Mouse (Mus musculus): Measurements from ENCODE around the gene Nup210.
"Not testable (repeated sequence)": the region's sequence is repeated elsewhere in the genome, so short reads cannot be mapped to it uniquely, and the experiment has no call there.

The Nup210 gene

GRCm38 (mm10) chr6:91103421-91103820 lies 13.2 kb downstream of the Nup210 start:
- not testable (repeated sequence) for DNase-seq

DNA sequence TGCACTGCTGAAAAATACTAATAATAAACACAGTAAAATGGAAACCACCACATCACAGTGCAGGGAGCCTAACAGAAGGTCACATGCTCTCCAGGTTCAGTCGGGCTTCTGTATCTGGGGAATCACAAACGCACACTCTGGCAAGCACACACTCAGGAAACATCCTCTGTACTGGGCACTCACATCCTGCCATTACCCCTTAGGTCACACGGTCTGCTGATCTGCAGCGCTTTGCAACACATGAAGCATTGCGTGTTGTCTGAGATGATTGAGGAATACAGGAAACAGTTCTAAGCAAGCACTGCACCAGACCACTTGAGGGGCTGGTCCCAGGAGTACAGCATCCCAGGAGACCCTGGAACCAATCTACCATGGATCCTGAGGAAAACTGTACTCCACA lies 16.0 kb downstream of the Nup210 start:
- DNase-seq, result no peak

DNA sequence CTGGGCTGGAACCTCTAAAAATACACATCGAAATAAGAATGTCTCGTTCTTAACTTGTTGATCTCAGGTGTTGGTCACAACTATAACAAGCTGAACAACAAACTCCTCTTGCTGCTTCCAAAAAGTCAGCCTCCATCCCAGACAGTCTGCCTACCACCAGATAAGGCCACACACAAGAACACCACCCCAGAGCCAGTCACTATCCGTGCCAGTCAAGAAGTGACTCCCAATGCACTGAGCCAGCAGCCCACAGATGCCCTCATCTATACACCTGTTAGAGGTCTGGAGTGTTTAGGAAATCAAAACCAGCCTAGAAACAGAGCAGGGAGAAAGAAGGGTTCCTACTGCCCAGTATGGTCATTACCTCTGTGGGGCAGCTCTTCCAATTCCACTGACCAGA lies 18.8 kb downstream of the Nup210 start:
- no peak for DNase-seq

GRCm38 (mm10) chr6:91095072-91095601 lies 21.5 kb downstream of the Nup210 start:
- no peak for DNase-seq

- DNase-seq, result no peak
Measured at GRCm38 (mm10) chr6:91092216-91092899, 24.3 kb downstream of the Nup210 start.

DNA sequence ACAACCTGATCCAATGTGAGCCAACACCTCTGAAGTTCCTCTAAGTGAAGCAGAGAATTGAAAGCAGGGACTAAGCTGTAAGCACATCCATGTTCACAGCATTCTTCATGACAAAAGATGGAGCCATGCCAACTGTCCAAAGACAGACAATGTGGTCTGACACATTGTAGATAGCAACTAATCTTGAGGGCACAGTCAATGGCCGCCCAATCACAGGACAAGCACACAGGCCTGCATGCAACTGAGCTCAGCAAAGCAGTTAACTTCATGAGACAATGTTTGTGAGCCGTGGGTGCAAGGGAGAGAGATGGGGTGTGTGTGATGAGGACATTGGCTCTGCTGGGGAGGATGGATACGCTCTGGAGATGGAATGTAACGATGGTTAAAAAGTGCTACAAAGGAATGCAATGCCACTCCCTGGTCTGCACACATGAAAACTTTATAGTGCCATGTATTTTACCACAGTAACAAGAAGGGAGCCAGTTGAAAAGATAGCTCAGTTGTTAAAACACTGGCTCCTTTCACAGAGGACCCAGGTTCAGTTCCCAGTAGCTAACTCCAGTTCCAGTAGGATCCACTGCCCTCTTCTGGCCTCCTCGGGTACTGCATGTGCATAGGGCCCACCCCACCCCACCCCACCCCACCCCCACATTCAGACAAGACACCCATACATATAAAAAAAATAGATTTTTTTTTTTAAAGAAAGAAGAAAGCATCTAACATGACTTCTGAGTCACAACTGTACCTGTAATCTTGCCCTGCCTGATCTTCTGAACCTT lies 31.3 kb downstream of the Nup210 start:
- peak; percentile 44 for DNase-seq

GRCm38 (mm10) chr6:91080033-91080432 lies 36.6 kb downstream of the Nup210 start:
- DNase-seq, result no peak

GRCm38 (mm10) chr6:91076249-91076648 lies 40.4 kb downstream of the Nup210 start:
- peak; percentile 3 for DNase-seq

DNA sequence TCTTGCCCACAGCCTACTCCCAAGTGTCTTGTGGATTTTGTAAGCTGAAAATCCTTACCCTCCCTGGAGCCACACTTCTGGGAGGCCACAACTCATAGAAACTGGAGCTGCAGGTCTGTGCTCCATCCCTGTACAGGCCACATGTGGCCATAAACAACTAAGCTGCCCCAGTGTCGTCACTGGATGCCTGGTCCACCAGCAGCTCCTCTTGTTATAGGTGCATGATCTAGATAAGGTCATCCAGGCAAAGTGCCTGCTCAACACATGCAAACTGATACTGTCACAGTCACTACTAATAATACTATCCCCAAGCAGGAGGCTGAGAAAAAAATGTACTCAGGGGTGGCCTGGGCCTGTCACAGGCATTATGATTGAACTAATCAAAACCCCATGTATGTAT lies 48.1 kb downstream of the Nup210 start:
- DNase-seq, result no peak

- DNase-seq, result no peak
Measured at GRCm38 (mm10) chr6:91067048-91067447, 49.6 kb downstream of the Nup210 start.

DNA sequence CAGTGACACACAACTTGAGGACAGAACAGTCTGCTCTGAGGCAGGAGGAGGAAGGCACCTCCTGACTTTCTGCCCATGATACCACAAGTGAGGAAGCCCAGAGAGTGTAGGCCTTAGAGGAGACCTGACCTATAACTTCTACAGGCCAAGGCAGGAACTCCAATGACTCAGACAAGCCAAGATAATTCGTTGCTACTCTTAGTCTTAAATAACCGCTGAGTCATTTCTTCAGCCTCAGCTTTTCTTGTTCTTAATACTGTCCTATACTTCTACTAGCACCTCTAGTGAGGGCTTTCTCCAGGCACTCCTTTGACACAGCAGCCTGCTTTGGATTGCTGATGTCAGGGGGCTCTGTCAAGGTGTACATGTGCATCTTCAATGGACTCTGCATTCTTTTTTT lies 55.3 kb downstream of the Nup210 start:
- no peak for DNase-seq

GRCm38 (mm10) chr6:91059711-91060110 lies 56.9 kb downstream of the Nup210 start:
- peak; percentile 54 for DNase-seq

GRCm38 (mm10) chr6:91057989-91058388 lies 58.6 kb downstream of the Nup210 start:
- no peak for DNase-seq

DNA sequence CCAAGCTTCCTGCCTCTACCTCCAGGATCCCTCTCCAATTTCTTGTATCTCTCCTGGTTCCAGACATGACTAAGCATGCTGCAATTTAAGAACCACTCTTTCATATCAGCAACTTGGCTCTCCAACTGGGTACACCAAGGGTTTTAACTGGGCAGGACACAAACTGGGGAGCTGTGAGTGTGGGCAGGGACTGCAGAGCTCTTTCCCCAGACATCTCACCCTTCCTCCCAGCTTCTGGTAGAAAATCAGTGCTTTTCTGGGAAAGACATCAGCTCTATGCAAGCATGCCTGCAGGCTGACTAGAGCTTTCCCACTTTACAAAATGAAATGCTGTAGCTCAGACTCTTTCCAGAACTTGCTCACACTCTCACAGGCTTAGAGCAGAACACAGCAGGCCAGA lies 60.3 kb downstream of the Nup210 start:
- DNase-seq, result no peak

DNA sequence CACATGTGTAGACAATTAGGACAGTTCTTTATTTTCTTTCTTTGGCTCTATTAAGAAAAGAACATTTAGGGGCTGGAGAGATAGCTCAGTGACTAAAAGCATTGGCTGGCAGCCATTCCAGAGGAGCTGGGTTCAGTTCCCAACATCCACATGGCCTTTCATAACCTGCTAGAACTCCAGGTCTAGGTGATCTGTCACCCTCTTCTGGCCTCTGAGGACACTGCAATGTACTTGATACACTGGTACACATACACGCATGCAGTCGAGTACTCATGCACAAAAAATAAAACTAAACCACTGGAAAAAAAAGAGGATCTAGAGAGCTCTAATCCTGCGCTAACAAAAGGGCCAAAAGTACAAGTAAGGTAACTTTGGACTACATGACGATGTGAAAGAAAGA lies 64.1 kb downstream of the Nup210 start:
- DNase-seq, result no peak

DNA sequence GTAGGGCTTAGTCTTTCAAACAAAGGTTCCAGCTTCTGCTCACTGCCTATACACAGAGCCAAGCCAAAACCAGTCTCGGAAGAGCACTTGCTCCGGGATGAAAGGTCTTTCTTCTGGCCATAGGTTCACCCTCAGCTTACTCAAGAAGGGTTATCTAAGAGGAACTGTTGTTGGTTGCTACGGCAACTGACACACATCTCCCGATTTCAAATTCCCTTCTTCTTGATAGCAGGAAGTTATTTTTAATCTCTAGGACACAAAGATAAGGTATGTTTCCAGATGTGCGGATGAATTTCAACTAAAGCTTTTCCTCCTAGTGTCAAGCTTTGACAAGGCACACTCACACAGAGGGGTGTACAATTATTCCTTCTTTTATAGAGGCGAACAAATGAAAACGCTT lies 68.6 kb downstream of the Nup210 start:
- DNase-seq, result no peak

GRCm38 (mm10) chr6:91047434-91047833 lies 69.2 kb downstream of the Nup210 start:
- DNase-seq, result no peak

DNA sequence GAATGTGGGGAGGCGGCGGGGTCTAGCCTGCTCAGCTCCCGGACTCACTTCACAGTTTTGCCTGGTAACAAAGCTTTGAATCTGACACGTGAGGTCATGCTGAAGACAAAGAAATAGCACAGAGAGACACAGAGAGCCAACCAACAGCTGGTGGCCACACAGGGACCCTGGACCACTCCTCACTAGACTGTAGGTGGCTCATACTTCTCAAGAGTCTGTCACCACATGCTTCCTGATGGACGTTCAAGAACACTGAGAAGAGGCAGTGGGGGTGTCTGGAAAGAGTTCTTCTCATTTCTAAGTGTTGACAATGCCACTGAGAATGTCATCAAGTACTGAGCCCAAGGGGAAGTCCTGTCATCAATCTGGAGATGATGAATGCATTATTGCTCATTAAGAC lies 70.4 kb downstream of the Nup210 start:
- no peak for DNase-seq

- no peak for DNase-seq
Measured at GRCm38 (mm10) chr6:91044628-91045331, 71.8 kb downstream of the Nup210 start.

- no peak for DNase-seq
Measured at GRCm38 (mm10) chr6:91041287-91041686, 75.3 kb downstream of the Nup210 start.

DNA sequence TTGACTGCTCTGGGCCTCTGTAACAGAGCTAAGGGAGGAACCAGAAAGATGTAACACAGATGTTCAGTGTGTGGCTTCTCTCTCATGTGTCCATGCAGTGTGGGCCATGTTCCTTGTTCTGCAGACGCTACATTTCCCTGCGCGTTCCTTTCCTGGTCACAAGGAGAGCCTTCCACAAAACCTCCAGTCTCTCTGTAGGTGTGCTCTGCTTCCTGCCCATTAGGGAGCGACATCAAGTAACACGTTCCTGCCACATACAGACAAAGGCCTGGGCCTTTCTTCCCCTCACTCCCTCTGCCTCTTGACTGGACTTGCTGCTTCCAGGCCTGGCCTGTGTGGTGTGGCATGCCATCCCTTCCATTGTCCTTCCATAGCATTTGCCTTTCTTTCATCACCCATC lies 88.4 kb downstream of the Nup210 start:
- DNase-seq, result no peak

DNA sequence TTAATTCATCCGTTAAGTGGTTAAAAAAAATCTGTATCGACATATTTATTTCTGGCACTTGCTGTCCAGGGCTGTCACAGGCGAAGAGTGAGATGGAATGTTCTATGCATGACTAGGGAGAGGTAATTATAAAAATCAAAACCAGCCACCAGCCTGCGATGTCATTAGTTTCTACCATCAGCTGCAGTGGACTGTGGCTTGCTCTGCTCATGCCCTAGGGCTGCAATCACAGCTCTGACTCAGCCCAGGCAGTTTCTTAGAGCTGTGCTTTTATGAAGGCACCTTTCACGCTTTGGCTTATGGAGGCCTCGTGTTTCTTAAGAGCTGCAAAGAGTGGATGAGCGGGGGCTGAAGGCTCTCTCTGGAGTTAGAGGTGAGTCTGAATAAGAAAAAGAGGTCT lies 95.8 kb downstream of the Nup210 start:
- no peak for DNase-seq

DNA sequence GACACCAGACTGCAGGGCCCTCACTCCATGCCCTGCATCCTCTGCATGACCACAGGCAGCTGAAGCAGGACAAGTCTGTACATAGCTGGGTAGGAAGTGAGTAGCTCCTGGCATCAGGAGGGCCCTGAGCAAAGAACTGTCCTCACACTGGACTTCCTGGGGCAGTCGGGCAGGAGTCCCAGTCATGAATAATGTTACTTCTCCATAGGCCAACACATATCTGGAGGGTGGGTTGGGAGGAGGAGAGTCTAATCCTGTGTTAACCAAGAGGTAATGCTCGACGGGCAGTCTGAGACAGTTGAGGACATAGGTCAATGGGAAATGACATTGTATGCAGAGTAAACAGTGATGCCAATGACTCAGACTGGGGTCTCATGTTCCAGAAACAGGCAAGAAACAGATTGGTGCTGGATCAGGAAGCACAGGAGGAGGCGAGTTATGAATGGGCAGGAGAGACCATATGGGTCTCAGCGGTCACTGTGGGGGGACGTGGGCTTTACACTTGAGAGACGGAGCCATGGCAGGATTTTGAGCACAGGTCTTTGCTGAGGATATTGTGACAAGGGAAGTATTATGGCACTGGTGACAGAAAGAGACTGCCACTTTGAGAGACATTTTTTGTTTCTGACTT lies 99.9 kb downstream of the Nup210 start:
- no peak for DNase-seq
